Mouse (Mus musculus): ENCODE measurements at regions not wholly inside any gene's neighbourhood (a gene's known extent, or its start where the extent isn't known, plus 50 kb on each side); places are given as distances from the start of the nearest gene placed in this dataset.
A peak's percentile ranks its signal among the peaks of the same experiment; 100 is the strongest.

GRCm38 (mm10) chr5:54254005-54254404 is 255.7 kb downstream of the Stim2 start:
- no peak for DNase-seq

DNA sequence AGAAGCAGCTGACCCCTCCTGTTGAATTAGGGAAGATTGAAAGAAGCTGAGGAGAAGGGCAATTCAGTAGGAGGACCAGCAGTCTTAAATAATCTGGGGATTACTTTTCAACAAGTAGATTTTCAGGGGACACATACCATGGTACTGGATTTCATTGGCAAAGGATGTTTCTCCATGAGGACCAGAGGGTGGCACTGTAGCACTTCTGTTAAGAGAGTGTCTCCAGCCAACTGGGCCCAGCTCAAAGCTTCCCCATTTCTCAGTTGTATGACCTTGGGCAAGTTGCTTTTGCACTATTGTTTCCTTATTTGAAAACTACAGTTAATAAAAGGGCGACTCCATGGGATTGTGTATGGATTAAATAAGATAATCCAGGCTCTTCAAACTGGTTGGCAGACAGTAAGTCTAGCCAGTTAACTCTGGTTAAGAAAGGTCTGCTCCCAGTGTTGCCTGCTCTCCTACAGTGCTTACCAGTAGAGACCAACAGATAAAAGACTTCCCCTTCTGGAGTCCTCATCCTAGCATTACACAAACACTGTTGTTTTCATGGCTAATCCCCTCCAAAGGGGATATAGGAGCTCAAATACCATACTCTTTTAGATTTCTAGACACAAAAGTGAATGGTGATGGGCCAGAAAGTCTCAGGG is 259.9 kb downstream of the Stim2 start:
- DNase-seq = no peak

- no peak for DNase-seq
Observed at GRCm38 (mm10) chr5:54264867-54265434, 266.7 kb downstream of the Stim2 start.

DNA sequence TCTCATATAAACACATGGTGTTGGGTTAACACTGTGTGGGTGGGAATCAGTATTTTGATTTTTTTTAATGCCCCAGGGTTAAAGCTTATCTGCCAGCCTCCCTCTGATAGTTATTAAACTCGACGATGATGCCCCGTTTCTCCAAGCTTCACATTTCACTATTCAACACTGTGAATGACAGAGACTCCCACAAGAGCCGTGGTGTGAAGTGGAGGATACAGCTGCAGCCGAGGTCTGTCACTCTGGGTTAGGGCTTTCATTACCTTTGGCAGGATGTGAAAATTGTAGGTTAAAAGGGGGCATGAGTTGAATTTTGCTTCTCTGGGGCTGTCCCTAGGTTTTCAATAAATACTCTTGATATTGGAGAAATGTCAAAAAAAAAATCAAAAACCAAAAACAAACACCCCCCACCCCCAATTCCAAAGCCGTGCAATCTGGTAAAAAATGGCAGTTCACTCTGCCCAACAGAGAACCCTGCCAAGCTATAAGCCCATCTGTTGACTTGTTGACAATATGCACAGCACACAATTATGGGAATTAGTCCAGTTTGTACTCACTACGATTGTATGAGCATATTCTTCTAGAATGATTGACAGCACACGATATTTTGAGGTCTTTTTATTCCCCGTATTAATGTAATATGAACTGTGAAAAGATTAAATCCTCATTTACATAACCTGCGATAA is 269.7 kb downstream of the Stim2 start:
- DNase-seq = no peak

DNA sequence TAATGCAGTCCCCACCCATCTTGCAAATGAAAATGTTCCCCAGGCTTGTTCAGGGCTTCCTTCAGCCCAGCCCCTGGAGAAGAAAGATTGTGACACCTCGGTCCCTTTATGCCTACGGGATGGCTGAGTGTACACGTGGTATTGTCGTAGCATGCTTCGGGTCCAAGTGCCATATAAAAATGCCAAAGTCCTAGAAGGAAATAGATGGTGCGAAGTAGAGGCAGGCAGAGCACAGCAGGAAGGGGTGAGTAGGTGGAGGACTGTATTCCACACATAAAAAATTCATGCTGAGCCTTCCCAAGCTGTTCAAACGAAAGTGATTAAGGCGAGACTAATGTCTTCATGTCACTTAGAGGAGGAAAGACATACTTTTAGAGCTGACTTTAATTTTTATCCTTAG is 281.1 kb downstream of the Stim2 start:
- DNase-seq = no peak

GRCm38 (mm10) chr5:54280670-54281069 is 282.4 kb downstream of the Stim2 start:
- no peak for DNase-seq

DNA sequence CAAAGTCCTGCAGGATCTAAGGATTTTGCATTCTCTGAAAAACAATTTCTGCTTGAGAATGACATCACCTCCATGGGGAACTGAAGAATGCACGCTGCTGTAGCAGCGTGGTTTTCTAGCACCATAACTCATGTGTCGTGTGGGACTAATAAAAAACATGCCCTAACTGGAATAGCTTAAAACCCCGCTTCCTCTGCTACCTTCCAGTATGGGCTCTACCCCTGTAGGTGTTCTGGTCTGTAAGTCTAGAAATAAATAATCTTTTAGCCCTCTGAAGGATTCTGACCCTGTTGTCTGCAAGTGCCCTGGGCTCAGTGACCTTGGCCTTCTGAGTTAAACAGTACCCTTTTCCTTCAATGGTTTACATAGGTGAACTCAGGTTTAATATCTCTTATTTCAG is 282.8 kb downstream of the Stim2 start:
- no peak for DNase-seq

DNA sequence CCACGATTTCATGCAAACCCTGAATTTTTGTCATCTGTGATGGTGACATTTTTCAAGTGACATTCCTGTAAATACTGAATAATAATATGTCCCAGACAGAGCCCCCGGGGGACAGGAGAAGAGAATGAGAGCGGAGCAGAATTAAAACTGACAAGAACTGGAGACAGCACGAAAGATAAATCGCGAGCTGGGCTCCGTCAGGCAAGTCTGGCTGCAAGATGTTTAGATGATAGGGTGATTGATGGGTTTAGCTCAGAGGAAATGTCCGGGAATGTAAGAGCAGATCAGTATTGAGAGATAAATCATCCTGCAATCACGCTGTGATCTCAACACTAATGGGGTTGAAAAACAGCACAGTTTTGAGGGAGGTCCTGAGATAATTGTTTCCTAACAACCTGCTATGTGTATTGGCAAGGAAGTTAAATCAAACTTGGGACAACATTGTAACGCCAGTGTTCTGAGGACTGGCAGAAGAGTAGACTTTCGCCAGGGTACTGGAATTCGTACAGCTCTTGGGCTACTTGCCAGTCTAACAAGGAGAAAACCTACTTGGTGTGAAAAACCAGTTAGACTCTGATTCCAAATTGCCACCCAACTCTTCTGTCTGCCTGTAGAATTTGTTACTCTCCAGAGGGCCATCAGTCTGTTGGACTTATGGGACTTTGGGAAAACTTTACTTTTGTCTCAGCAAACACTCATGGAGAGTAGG is 292.2 kb downstream of the Stim2 start:
- no peak for DNase-seq

DNA sequence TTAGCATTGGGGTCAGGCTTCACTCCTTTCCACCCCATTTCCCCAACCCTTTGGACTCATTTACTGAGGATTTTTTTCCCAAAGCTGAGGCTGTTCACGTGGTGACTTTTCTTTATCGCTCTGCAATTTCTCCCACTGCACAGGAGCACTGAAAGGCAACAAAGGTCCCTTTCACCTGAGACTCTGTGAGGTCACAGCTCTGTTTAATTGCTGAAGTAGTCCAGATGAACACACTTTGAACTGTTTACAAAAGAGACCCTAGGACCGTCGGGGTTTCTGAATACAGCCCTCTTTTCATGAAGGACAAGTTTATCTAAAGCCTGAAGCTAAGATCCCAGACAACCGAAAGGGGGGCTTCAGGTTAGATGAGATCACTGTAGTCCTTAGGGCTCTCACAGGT is 293.6 kb downstream of the Stim2 start:
- no peak for DNase-seq

GRCm38 (mm10) chr5:54313660-54314279 is 315.5 kb downstream of the Stim2 start:
- DNase-seq = no peak

GRCm38 (mm10) chr5:54330415-54330814 is 332.1 kb downstream of the Stim2 start:
- no peak for DNase-seq

GRCm38 (mm10) chr5:54342976-54343375 is 344.7 kb downstream of the Stim2 start:
- DNase-seq = peak; percentile 27

- no peak for DNase-seq
Observed at GRCm38 (mm10) chr5:54343432-54343831, 345.1 kb downstream of the Stim2 start.

- DNase-seq = no peak
Observed at GRCm38 (mm10) chr5:54348820-54349596, 350.7 kb downstream of the Stim2 start.

DNA sequence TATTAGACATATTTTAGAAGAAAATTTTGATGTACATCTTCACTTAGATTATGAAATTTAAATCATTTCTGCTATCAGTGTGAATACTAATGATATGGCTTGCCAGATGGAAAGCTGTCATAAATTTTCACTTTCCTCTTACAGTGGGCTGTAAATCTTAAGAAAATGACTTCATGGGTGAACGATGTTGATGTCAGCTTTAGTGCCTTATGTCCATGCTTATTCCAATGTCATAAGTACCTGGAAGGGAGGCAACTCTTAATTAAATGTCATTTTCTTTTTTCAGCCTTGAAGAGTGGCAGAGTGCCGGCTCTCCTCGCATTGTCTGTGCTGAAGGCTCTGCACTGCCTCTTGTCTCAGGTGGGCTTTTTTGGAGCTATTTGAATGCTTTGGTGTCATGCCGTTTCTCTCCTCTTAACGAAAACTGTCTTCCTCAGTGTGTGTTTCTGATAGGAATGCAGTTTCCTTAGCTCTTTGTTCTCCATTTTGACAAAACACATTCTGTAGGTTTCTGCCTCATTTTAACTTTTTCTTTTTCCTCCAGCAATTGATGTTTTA is 351.6 kb downstream of the Stim2 start:
- no peak for DNase-seq

DNA sequence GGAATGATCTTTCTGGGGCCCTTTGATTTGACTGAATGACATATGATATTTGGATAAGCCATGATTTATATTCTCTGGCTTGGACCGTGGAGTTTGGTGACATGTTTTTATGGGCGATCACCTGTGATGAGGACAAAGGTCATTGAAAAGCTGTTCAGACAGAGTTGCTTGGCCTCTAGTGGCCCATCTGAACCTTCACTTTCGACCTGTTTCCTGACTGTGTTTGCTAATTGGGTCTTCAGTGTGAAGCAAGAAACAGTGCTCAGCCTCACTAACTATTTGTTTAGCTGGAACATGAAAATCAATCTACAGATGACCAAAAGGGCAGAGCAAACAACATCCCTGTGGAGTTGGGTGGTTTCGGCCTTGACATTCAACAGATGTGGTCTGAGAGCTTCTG is 357.8 kb downstream of the Stim2 start:
- no peak for DNase-seq

GRCm38 (mm10) chr5:54357501-54357900 is 359.2 kb downstream of the Stim2 start:
- no peak for DNase-seq

GRCm38 (mm10) chr5:54358221-54358620 is 359.9 kb downstream of the Stim2 start:
- DNase-seq = no peak
